Mouse (Mus musculus): Measurements from ENCODE around the gene Colgalt1. TPM values are rescaled to one million over a fixed set of nuclear protein-coding genes. Genes with fewer than 3 reads are reported as not detected.
A peak's percentile ranks its signal among the peaks of the same experiment; 100 is the strongest.

The Colgalt1 gene
- polyA plus RNA-seq, 1 experiment from 2014 or later: 41.8 TPM

- no peak overlapping the region for H3K4me3 ChIP-seq (ENCODE audit: low read depth, low read length)
- DNase-seq (ENCODE audit: low spot score): peak; percentile 92
- no peaks in the 10 kb centered on the region for H3K9me3 ChIP-seq (ENCODE audit: control insufficient read depth, low read length)
- no peak overlapping the region for H3K4me2 ChIP-seq (ENCODE audit: low read depth, low read length, severe bottlenecking)
- 8% methylated on average over 36 of the region's 36 CpGs for WGBS
- H3K9ac ChIP-seq (ENCODE audit: low read length): no peak overlapping the region
- 0 out of 2 replicates have a peak, but pooled peaks have one; percentile 31 for ATAC-seq (replicated peaks; ENCODE audit: low FRiP score)
- no peaks in the 10 kb centered on the region for H3K36me3 ChIP-seq (ENCODE audit: control insufficient read depth, insufficient read depth, low read length)
- H3K4me1 ChIP-seq (replicated peaks; ENCODE audit: control insufficient read depth, insufficient read depth, low read length): peaks cover 5% of the 10 kb centered on the region
- peaks cover 23% of the 10 kb centered on the region for H3K27me3 ChIP-seq (ENCODE audit: control insufficient read depth, insufficient read depth, low read length)
- H3K27ac ChIP-seq (ENCODE audit: low read depth, low read length): no peak overlapping the region
Measured at GRCm38 (mm10) chr8:71660325-71661120, 49.7 kb downstream of the Colgalt1 start.

DNA sequence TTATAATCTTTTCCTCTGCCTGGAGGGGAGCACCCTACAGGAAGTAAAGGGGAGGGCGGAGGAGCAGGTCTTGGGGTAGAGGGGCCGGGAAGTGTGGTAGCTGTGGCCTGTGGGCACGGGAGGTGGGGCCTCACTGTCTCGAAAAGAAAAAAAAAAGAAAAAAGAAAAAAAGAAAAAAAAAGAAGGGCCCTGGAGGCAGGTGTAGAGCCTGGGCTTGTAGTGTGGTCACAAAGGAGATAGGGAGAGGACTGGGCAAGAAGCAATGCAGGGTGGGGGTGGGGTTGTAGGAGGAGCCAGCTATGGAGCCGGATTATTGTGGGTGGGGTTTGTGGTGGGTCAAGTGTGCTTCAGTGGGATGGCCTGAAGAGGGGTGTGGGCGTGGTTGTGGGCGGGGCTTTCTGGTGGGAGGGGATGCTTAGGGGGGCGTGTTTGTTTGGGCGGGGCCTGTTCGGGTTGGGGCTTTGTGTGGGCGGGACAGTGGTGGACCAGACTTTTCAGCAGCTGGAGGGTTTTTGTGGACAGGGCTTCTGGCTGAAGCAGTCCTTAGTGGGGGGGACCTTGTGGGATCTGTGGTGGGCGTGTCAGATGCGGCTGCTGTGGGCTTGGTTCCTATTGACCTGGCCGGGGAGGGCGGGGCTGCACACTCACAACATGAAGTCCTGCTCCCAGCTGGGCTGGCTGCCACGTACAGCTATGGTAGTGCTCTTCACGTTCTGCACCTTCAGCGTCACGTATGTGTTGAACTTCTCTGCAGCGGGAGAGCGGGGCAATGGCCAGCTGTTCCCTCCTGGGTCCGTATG, 54.7 kb downstream of the Colgalt1 start:
- H3K4me1 ChIP-seq (replicated peaks; ENCODE audit: control insufficient read depth, insufficient read depth, low read length): peaks cover 16% of the 10 kb centered on the region
- no peaks in the 10 kb centered on the region for H3K36me3 ChIP-seq (ENCODE audit: control insufficient read depth, insufficient read depth, low read length)
- no peaks in the 10 kb centered on the region for H3K9me3 ChIP-seq (ENCODE audit: control insufficient read depth, low read length)
- DNase-seq (ENCODE audit: low spot score): peak; percentile 95
- H3K4me3 ChIP-seq (ENCODE audit: low read depth, low read length): no peak overlapping the region; the same call in 1 of the 2 replicates
- 5% methylated on average over 22 of the region's 22 CpGs for WGBS
- H3K27me3 ChIP-seq (ENCODE audit: control insufficient read depth, insufficient read depth, low read length): peaks cover 8% of the 10 kb centered on the region; the same call in 1 of the 2 replicates
- no peak overlapping the region for H3K27ac ChIP-seq (ENCODE audit: low read depth, low read length)
- peak; percentile 63 for ATAC-seq (replicated peaks; ENCODE audit: low FRiP score)
- peak overlapping the region; percentile 38; the same call in 1 of the 2 replicates for H3K4me2 ChIP-seq (ENCODE audit: low read depth, low read length, severe bottlenecking)
- 0 out of 2 replicates have a peak overlapping the region, but pooled peaks have one; percentile 3 for H3K9ac ChIP-seq (ENCODE audit: low read length)

GRCm38 (mm10) chr8:71666855-71667254, 56.1 kb downstream of the Colgalt1 start:
- H3K4me3 ChIP-seq (ENCODE audit: low read depth, low read length): no peak overlapping the region
- no peaks in the 10 kb centered on the region for H3K9me3 ChIP-seq (ENCODE audit: control insufficient read depth, low read length)
- H3K9ac ChIP-seq (ENCODE audit: low read length): no peak overlapping the region
- DNase-seq (ENCODE audit: low spot score) (peak; percentile 51), ATAC-seq (replicated peaks; ENCODE audit: low FRiP score) (no peak)
- H3K36me3 ChIP-seq (ENCODE audit: control insufficient read depth, insufficient read depth, low read length): no peaks in the 10 kb centered on the region
- H3K27ac ChIP-seq (ENCODE audit: low read depth, low read length): 0 out of 2 replicates have a peak overlapping the region, but pooled peaks have one; percentile 0
- peaks cover 8% of the 10 kb centered on the region; the same call in 1 of the 2 replicates for H3K27me3 ChIP-seq (ENCODE audit: control insufficient read depth, insufficient read depth, low read length)
- no peak overlapping the region for H3K4me2 ChIP-seq (ENCODE audit: low read depth, low read length, severe bottlenecking)
- 25% methylated on average over 1 of the region's 1 CpGs for WGBS
- peaks cover 17% of the 10 kb centered on the region for H3K4me1 ChIP-seq (replicated peaks; ENCODE audit: control insufficient read depth, insufficient read depth, low read length)

- Histone ChIP-seq H3K4me3 (ENCODE audit: low read depth, low read length) (no peak overlapping the region), H3K36me3 (ENCODE audit: control insufficient read depth, insufficient read depth, low read length) (no peaks in the 10 kb centered on the region), H3K9ac (ENCODE audit: low read length) (peak overlapping the region; percentile 30; the same call in 1 of the 2 replicates), H3K27ac (ENCODE audit: low read depth, low read length) (0 out of 2 replicates have a peak overlapping the region, but pooled peaks have one; percentile 0), H3K9me3 (ENCODE audit: control insufficient read depth, low read length) (no peaks in the 10 kb centered on the region), H3K4me2 (ENCODE audit: low read depth, low read length, severe bottlenecking) (0 out of 2 replicates have a peak overlapping the region, but pooled peaks have one; percentile 8), H3K4me1 (replicated peaks; ENCODE audit: control insufficient read depth, insufficient read depth, low read length) (peaks cover 19% of the 10 kb centered on the region), H3K27me3 (ENCODE audit: control insufficient read depth, insufficient read depth, low read length) (peaks cover 8% of the 10 kb centered on the region; the same call in 1 of the 2 replicates)
- no peak for ATAC-seq (replicated peaks; ENCODE audit: low FRiP score)
- WGBS: 53% methylated on average over 5 of the region's 5 CpGs
- DNase-seq (ENCODE audit: low spot score): no peak
Measured at GRCm38 (mm10) chr8:71667256-71667655, 56.5 kb downstream of the Colgalt1 start.

DNA sequence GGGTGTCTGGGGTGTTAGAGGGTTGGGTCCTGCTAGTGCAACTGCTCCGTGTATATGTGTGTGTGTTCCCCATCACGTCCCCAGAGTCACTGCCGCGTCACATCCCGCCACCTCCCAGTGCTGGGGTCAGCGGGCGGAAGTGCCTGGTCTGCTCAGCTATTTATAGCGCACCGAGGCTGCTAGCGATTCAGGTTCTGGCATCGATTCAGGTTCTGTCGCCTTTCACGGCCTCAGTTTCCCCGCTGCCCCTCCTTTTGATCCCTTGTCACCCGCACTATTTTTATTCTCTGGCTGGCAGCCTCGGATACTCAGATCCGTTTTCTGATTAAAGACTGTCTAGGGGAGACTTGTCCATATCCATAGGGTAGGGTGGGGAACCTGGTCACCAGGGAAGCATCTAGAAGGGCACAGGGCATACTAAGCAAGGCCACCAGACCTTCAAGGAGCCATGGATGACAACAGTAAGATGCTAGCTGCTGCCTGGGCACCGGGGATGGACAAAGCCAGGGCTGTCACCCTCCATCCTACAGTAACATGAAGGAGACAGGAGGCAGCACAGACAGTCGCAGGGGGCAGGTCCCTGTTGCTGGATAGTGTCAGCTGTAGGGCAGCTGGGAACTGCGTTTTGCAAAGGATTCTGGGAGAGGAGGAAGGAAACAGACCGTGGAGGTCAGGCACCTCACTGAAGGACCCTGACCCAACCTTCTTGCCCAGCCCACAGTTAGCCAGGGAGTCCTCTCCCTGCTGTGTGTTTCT, 57.6 kb downstream of the Colgalt1 start:
- ATAC-seq (replicated peaks; ENCODE audit: low FRiP score): no peak
- 9% methylated on average over 21 of the region's 21 CpGs for WGBS
- DNase-seq (ENCODE audit: low spot score): peak; percentile 61
- H3K4me3 ChIP-seq (ENCODE audit: low read depth, low read length): no peak overlapping the region
- H3K9me3 ChIP-seq (ENCODE audit: control insufficient read depth, low read length): no peaks in the 10 kb centered on the region
- no peak overlapping the region for H3K27ac ChIP-seq (ENCODE audit: low read depth, low read length)
- H3K4me1 ChIP-seq (replicated peaks; ENCODE audit: control insufficient read depth, insufficient read depth, low read length): peaks cover 19% of the 10 kb centered on the region
- peaks cover 8% of the 10 kb centered on the region; the same call in 1 of the 2 replicates for H3K27me3 ChIP-seq (ENCODE audit: control insufficient read depth, insufficient read depth, low read length)
- H3K36me3 ChIP-seq (ENCODE audit: control insufficient read depth, insufficient read depth, low read length): no peaks in the 10 kb centered on the region
- H3K4me2 ChIP-seq (ENCODE audit: low read depth, low read length, severe bottlenecking): no peak overlapping the region
- H3K9ac ChIP-seq (ENCODE audit: low read length): peak overlapping the region; percentile 16; the same call in 1 of the 2 replicates

- H3K4me2 ChIP-seq (ENCODE audit: low read depth, low read length, severe bottlenecking): peak overlapping the region; percentile 96
- 0 out of 2 replicates have a peak, but pooled peaks have one; percentile 1 for ATAC-seq (replicated peaks; ENCODE audit: low FRiP score)
- H3K36me3 ChIP-seq (ENCODE audit: control insufficient read depth, insufficient read depth, low read length): no peaks in the 10 kb centered on the region
- no peaks in the 10 kb centered on the region for H3K9me3 ChIP-seq (ENCODE audit: control insufficient read depth, low read length)
- H3K27ac ChIP-seq (ENCODE audit: low read depth, low read length): no peak overlapping the region; the same call in 1 of the 2 replicates
- WGBS: 10% methylated on average over 12 of the region's 12 CpGs
- H3K27me3 ChIP-seq (ENCODE audit: control insufficient read depth, insufficient read depth, low read length): peaks cover 8% of the 10 kb centered on the region; the same call in 1 of the 2 replicates
- peaks cover 19% of the 10 kb centered on the region for H3K4me1 ChIP-seq (replicated peaks; ENCODE audit: control insufficient read depth, insufficient read depth, low read length)
- no peak for DNase-seq (ENCODE audit: low spot score)
- H3K9ac ChIP-seq (ENCODE audit: low read length): peak overlapping the region; percentile 53
- H3K4me3 ChIP-seq (ENCODE audit: low read depth, low read length): peak overlapping the region; percentile 61
Measured at GRCm38 (mm10) chr8:71670198-71670597, 59.4 kb downstream of the Colgalt1 start.

GRCm38 (mm10) chr8:71670621-71671548, 60.1 kb downstream of the Colgalt1 start:
- peak overlapping the region; percentile 61 for H3K4me3 ChIP-seq (ENCODE audit: low read depth, low read length)
- peak overlapping the region; percentile 25; the same call in 1 of the 2 replicates for H3K27ac ChIP-seq (ENCODE audit: low read depth, low read length)
- peaks cover 14% of the 10 kb centered on the region for H3K27me3 ChIP-seq (ENCODE audit: control insufficient read depth, insufficient read depth, low read length)
- DNase-seq (ENCODE audit: low spot score) (peak; percentile 93), ATAC-seq (replicated peaks; ENCODE audit: low FRiP score) (peak; percentile 63)
- peaks cover 19% of the 10 kb centered on the region for H3K4me1 ChIP-seq (replicated peaks; ENCODE audit: control insufficient read depth, insufficient read depth, low read length)
- peak overlapping the region; percentile 96 for H3K4me2 ChIP-seq (ENCODE audit: low read depth, low read length, severe bottlenecking)
- no peaks in the 10 kb centered on the region for H3K36me3 ChIP-seq (ENCODE audit: control insufficient read depth, insufficient read depth, low read length)
- peak overlapping the region; percentile 53 for H3K9ac ChIP-seq (ENCODE audit: low read length)
- 1% methylated on average over 60 of the region's 64 CpGs for WGBS
- H3K9me3 ChIP-seq (ENCODE audit: control insufficient read depth, low read length): no peaks in the 10 kb centered on the region

All from forebrain, embryonic 11.5 days (tissue).